Mouse (Mus musculus) testis, adult 10 weeks (tissue): ENCODE data around the gene Zap70. TPM values are rescaled to one million over a fixed set of nuclear protein-coding genes. Genes with fewer than 3 reads are reported as not detected.

Experiments
- polyA plus RNA-seq: library from polyadenylated mRNA; stranded (reverse); fragments of 350-450 nt; fragmentation: Illumina TruSeq; extraction: RNeasy Lipid Tissue Mini Kit (QIAGEN cat#74804); gene quantifications from one replicate; pipeline ENCODE4 v1.2.3, GENCODE M21; 2014; ENCODE audit warnings: low read depth, low replicate concordance

Gene Zap70
- 0.29 TPM for polyA plus RNA-seq

DNA sequence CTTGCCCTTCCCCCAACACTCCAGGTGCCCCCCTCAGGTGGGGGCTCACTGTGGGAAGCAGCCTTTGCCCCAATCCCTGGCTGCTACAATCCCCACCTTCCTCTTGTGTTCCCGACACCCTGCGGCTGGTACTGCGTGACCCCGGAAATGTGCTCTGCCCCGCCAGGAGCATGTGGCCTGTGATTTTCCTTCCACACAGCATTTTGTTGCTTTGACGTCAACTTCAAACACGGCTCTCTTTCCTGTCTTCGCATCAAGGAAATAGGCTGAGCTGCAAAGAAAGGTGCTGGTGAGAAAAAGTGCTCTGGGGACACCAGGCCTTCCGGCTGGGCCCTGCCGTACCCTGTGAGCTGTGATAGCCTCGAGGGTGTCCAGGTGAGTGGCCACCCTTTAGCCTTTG, at the start of gene Zap70:
Gene Zap70 (plus strand): TSS at position 231 of the 400 bp plus-strand sequence.

DNA sequence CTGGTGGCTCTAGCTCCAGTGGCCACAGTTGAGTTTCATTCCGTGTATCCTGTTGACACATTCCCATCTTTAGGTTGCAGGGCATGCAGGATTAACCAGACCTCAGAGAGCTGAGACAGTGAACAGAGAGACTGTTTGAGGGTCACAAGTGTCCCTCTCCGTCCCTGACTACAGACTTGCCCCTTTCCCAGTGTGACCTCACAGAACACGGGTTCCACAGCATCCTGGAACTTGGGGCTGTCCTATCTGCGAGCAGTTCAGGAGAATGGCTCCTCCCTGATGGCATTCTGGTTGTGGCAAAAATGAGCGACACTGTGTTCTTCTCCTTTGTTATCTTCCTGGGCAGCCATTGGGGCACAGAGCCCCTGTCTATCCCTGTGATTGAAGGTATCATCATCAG, 47.3 kb upstream of the Zap70 start, which contains the start of gene Actr1b:
Gene Actr1b (minus strand): TSS at position 112 of the 400 bp plus-strand sequence.

Other genes with a start within 250 kb of the Zap70 start
- 2.0 TPM for gene Cnnm3, start 249.9 kb upstream of the Zap70 start, polyA plus RNA-seq
- 2.9 TPM for gene Ankrd23, start 224.9 kb upstream of the Zap70 start, polyA plus RNA-seq
- 0.29 TPM for gene Gm42417, start 222.4 kb upstream of the Zap70 start, polyA plus RNA-seq
- 2.6 TPM for gene Ankrd39, start 214.4 kb upstream of the Zap70 start, polyA plus RNA-seq
- gene Sema4c, start 203.4 kb upstream of the Zap70 start, polyA plus RNA-seq: 0.67 TPM
- 12.1 TPM for gene Fam178b, start 78.6 kb upstream of the Zap70 start, polyA plus RNA-seq
- 79.7 TPM for gene Cox5b, start 70.3 kb upstream of the Zap70 start, polyA plus RNA-seq
- gene 4933424G06Rik, start 51.6 kb upstream of the Zap70 start, polyA plus RNA-seq: 75.4 TPM
- gene Actr1b, start 47.4 kb upstream of the Zap70 start, polyA plus RNA-seq: 5.1 TPM
- 43.8 TPM for gene Tmem131, start 181.9 kb downstream of the Zap70 start, polyA plus RNA-seq